Mouse (Mus musculus) olfactory bulb, adult 2 months (tissue): Measurements from ENCODE around the gene Tacc3.

Source experiments
- CTCF ChIP-seq: fragments of 200-500 bp; IDR thresholded peaks from 2 replicates; pipeline ENCODE4 v1.5.1; 2012; ENCODE audit warnings: low read depth, mild to moderate bottlenecking, low read length, moderate library complexity; ENCODE audit not compliant: insufficient read depth
- POLR2A ChIP-seq: fragments of 200-500 bp; IDR thresholded peaks from 2 replicates; pipeline ENCODE4 v1.6.1; 2012; ENCODE audit warnings: mild to moderate bottlenecking, low read depth, low read length, moderate library complexity; ENCODE audit not compliant: insufficient read depth

GRCm38 (mm10) chr5:33684932-33685331 lies 27.0 kb downstream of the Tacc3 start:
- TF ChIP-seq CTCF (no peak), POLR2A (no peak)
